Mouse (Mus musculus) bone marrow, adult 2 months (tissue): ENCODE measurements at regions not wholly inside any gene's neighbourhood (a gene's known extent, or its start where the extent isn't known, plus 50 kb on each side); places are given as distances from the start of the nearest gene placed in this dataset.

Experiments used
- CTCF ChIP-seq: fragments of 200-500 bp; IDR thresholded peaks from 2 replicates; pipeline ENCODE4 v1.5.1; 2011; ENCODE audit warnings: low read length, control low read depth; ENCODE audit not compliant: control insufficient read depth, insufficient read depth
- POLR2A ChIP-seq: fragments of 200-500 bp; IDR thresholded peaks from 2 replicates; pipeline ENCODE4 v1.6.1; 2011; ENCODE audit warnings: low read depth, mild to moderate bottlenecking, control low read depth, low read length, borderline replicate concordance; ENCODE audit not compliant: control insufficient read depth

GRCm38 (mm10) chr14:76941474-76942212 is 94.9 kb upstream of the Ccdc122 start:
- TF ChIP-seq POLR2A (no peak), CTCF (no peak)
